Mouse (Mus musculus): ENCODE results near the gene Cryl1. TPM values are rescaled to one million over a fixed set of nuclear protein-coding genes. Genes with fewer than 3 reads are reported as not detected.

Gene Cryl1
- total RNA-seq, 2 experiments from 2014 or later = 4.7 to 5.5 TPM

GRCm38 (mm10) chr14:57242978-57243377 is 155.4 kb downstream of the Cryl1 start:
- intact Hi-C loops (cut with DNase I) = no loop called here
- no peak overlapping the region for H3K27ac ChIP-seq
- DNase-seq = no peak
- no peak overlapping the region for H3K4me3 ChIP-seq
- TF ChIP-seq CTCF (IDR thresholded peaks at IDR 0.05) = no peak

DNA sequence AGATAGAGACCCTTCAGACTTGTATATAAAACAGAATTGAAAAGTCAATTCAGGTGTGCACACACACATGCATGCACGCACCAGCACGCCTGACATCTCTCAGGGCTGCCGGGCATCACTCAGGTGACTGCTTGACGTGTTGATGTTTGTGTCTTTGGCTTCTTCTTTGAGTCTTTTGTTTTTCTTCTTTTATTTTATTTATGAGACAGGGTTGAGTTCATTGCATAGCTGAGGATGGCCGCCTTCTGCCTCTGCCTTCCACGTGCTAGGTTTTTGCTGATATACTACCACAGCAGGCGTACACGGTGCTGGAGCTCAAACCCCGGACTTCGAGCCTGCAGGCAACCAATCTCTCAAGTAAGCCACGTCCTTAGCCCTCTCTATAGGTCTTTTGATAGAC is 163.1 kb downstream of the Cryl1 start:
- no peak for TF ChIP-seq CTCF (IDR thresholded peaks at IDR 0.05)
- Histone ChIP-seq H3K4me3 (no peak overlapping the region), H3K27ac (no peak overlapping the region)
- intact Hi-C loops (cut with DNase I) = no loop called here
- no peak for DNase-seq

DNA sequence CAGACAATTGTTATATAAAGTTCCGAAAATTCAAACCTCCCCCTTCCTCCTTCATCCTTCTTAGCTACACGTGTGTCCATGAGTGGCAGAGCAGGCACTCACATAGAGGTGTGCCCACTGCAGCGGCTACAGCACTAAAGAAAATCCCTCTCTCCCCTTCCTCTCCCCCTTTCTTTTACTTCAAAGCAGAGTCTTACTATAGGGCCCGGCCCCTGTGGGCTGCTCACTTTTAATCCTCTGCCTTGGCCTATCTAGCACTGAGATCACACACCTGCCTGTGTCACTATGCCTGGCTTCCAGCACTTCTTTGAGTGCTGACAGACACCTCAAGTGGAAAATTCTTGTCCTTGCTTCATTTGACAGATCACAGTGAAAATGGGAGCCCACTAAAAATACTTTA is 163.6 kb downstream of the Cryl1 start:
- no peak for DNase-seq
- no peak for TF ChIP-seq CTCF (IDR thresholded peaks at IDR 0.05)
- Histone ChIP-seq H3K4me3 (no peak overlapping the region), H3K27ac (no peak overlapping the region)
- intact Hi-C loops (cut with DNase I) = no loop called here

GRCm38 (mm10) chr14:57230264-57231015 is 167.9 kb downstream of the Cryl1 start:
- intact Hi-C loops (cut with DNase I) = no loop called here
- H3K4me3 ChIP-seq = no peak overlapping the region
- H3K27ac ChIP-seq = no peak overlapping the region
- no peak for DNase-seq
- no peak for TF ChIP-seq CTCF (IDR thresholded peaks at IDR 0.05)

Other genes with a start within 250 kb of the Cryl1 start
- gene Ift88, start 25.5 kb upstream of the Cryl1 start, total RNA-seq (2021) = 1 to 10 TPM; 4.0 to 4.8 TPM
- gene Il17d, start 126.2 kb upstream of the Cryl1 start, total RNA-seq (2021) = 1 to 10 TPM in 1 of 2 experiments, under 1 TPM in 1; 0.64 to 1.4 TPM
- 10 to 100 TPM; 36.1 to 37.1 TPM for gene Eef1akmt1, start 173.1 kb upstream of the Cryl1 start, total RNA-seq (2021)

Data from gastrocnemius, adult 2 months (tissue).